Mouse (Mus musculus) forebrain, embryonic 16.5 days (tissue): ENCODE measurements around the gene Dpf3. TPM values are rescaled to one million over a fixed set of nuclear protein-coding genes. Genes with fewer than 3 reads are reported as not detected.

ENCODE experiments used
- ATAC-seq: fragments of 200-750 bp; cut with Nextera tagmentation; 2 replicates; pipeline ENCODE4 v1.8.0; 2017; ENCODE audit warnings: mild to moderate bottlenecking, moderate library complexity
- H3K27ac ChIP-seq: fragments of 300-500 bp; sonication (generic); 2 replicates; pipeline ENCODE4 v1.5.1; 2014; ENCODE audit warnings: low read length, control low read depth
- H3K27me3 ChIP-seq: fragments of 300-500 bp; sonication (generic); replicated peaks from 2 replicates; pipeline ENCODE4 v1.6.1; 2014; ENCODE audit warnings: low read length; ENCODE audit not compliant: control insufficient read depth, insufficient read depth
- H3K36me3 ChIP-seq: fragments of 300-500 bp; sonication (generic); 2 replicates; pipeline ENCODE4 v1.6.1; 2014; ENCODE audit not compliant: control insufficient read depth, insufficient read depth
- H3K4me1 ChIP-seq: fragments of 300-500 bp; sonication (generic); replicated peaks from 2 replicates; pipeline ENCODE4 v1.6.1; 2014; ENCODE audit warnings: low read length; ENCODE audit not compliant: control insufficient read depth, insufficient read depth
- H3K4me2 ChIP-seq: fragments of 300-500 bp; sonication (generic); 2 replicates; pipeline ENCODE4 v1.6.1; 2014; ENCODE audit warnings: mild to moderate bottlenecking, low read length, control low read depth
- H3K4me3 ChIP-seq: fragments of 300-500 bp; sonication (generic); replicated peaks from 2 replicates; pipeline ENCODE4 v1.5.1; 2014; ENCODE audit warnings: mild to moderate bottlenecking, low read length, control low read depth
- H3K9ac ChIP-seq: fragments of 300-500 bp; sonication (generic); replicated peaks from 2 replicates; pipeline ENCODE4 v1.6.1; 2014; ENCODE audit warnings: low read depth, low read length, control low read depth
- H3K9me3 ChIP-seq: fragments of 300-500 bp; sonication (generic); 2 replicates; pipeline ENCODE4 v1.6.1; 2016; ENCODE audit warnings: low read length; ENCODE audit not compliant: control insufficient read depth
- WGBS: fragments of 180-500 bp; shearing (Covaris S2); extraction: QIAGEN DNeasy Blood & Tissue Kit; methylation state at CpG from one replicate; pipeline ENCODE4 v1.1.7; 2014; 5-methylcytosine and 5-hydroxymethylcytosine counted together
- polyA plus RNA-seq: library from polyadenylated mRNA; unstranded; fragments of >200 nt; fragmentation: Nextera tagmentation; extraction: Ambion mirVana; gene quantifications from 2 replicates; pipeline ENCODE4 v1.2.1, GENCODE M21; 2015

Gene Dpf3
- polyA plus RNA-seq, 1 experiment from 2014 or later: 10.3 TPM

- WGBS: 78% methylated on average over 5 of the region's 5 CpGs
- Histone ChIP-seq H3K27ac (no peak overlapping the region), H3K4me1 (peaks cover 25% of the 10 kb centered on the region), H3K27me3 (no peaks in the 10 kb centered on the region), H3K4me3 (no peak overlapping the region), H3K9me3 (no peaks in the 10 kb centered on the region), H3K9ac (no peak overlapping the region), H3K4me2 (no peak overlapping the region), H3K36me3 (no peaks in the 10 kb centered on the region; the same call in 1 of the 2 replicates)
- no peak for ATAC-seq
Measured at GRCm38 (mm10) chr12:83524329-83524728, 36.8 kb upstream of the Dpf3 start.

GRCm38 (mm10) chr12:83523892-83524291 is 36.4 kb upstream of the Dpf3 start:
- Histone ChIP-seq H3K9ac (no peak overlapping the region), H3K4me2 (no peak overlapping the region), H3K36me3 (no peaks in the 10 kb centered on the region), H3K27ac (no peak overlapping the region), H3K4me1 (peaks cover 25% of the 10 kb centered on the region), H3K9me3 (no peaks in the 10 kb centered on the region), H3K27me3 (no peaks in the 10 kb centered on the region), H3K4me3 (no peak overlapping the region)
- 72% methylated on average over 4 of the region's 4 CpGs for WGBS
- ATAC-seq: no peak

- no peak for ATAC-seq
- 86% methylated on average over 6 of the region's 6 CpGs for WGBS
- H3K9me3 ChIP-seq: no peaks in the 10 kb centered on the region
- peaks cover 25% of the 10 kb centered on the region for H3K4me1 ChIP-seq
- H3K27me3 ChIP-seq: no peaks in the 10 kb centered on the region
- no peaks in the 10 kb centered on the region for H3K36me3 ChIP-seq
- H3K4me3 ChIP-seq: no peak overlapping the region
- no peak overlapping the region for H3K27ac ChIP-seq
- no peak overlapping the region for H3K4me2 ChIP-seq
- H3K9ac ChIP-seq: no peak overlapping the region
Measured at GRCm38 (mm10) chr12:83523056-83523455, 35.5 kb upstream of the Dpf3 start.

- H3K4me3 ChIP-seq: peak overlapping the region; percentile 90
- H3K4me2 ChIP-seq: peak overlapping the region; percentile 82
- ATAC-seq: no peak
- H3K4me1 ChIP-seq: peaks cover 25% of the 10 kb centered on the region
- no peak overlapping the region for H3K27ac ChIP-seq
- H3K9ac ChIP-seq: peak overlapping the region; percentile 86
- no peaks in the 10 kb centered on the region for H3K36me3 ChIP-seq
- H3K27me3 ChIP-seq: no peaks in the 10 kb centered on the region
- H3K9me3 ChIP-seq: no peaks in the 10 kb centered on the region
- WGBS: 46% methylated on average over 8 of the region's 8 CpGs
Measured at GRCm38 (mm10) chr12:83521083-83521482, 33.6 kb upstream of the Dpf3 start.

DNA sequence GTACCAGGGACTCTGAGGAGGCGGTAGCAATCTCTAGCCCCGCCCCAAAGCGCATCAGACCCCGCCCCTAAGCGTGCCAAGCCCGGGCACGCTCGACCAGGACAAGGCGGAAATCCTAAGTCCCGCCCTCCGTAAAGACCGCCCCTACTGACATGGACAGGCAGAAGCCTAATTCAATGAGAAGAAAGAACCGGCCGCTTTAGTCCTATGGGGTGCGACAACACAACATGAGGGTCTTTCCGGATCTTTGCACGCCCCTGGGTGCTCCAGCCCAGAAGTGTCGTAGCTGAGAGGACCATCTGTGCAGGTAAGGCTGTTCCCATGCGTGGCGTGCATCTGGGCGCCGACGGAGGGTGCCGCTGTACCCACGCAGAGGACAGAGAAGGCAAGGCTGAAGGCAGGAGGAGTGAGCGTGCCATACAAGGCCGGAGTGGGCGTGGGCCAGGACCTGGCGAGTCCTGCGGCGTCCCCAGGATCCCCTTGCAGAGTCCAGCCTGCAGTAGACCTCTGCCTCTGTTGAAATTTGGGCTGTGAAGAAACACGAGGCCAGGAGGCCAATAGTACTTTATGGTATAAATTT is 32.9 kb upstream of the Dpf3 start, which contains the start of gene Dcaf4:
Gene Dcaf4 (plus strand): TSS at position 156 of the 580 bp plus-strand sequence.
- Histone ChIP-seq H3K4me3 (peak within 1 kb of the TSS; percentile 90), H3K27me3 (no peaks in the 10 kb centered on the region), H3K4me1 (peaks cover 25% of the 10 kb centered on the region), H3K9ac (peak within 1 kb of the TSS; percentile 86), H3K36me3 (no peaks in the 10 kb centered on the region), H3K9me3 (no peaks in the 10 kb centered on the region), H3K27ac (peak within 1 kb of the TSS; percentile 80), H3K4me2 (peak within 1 kb of the TSS; percentile 82)
- ATAC-seq: peak; percentile 99
- under 1% methylated on average over 32 of the region's 32 CpGs for WGBS

DNA sequence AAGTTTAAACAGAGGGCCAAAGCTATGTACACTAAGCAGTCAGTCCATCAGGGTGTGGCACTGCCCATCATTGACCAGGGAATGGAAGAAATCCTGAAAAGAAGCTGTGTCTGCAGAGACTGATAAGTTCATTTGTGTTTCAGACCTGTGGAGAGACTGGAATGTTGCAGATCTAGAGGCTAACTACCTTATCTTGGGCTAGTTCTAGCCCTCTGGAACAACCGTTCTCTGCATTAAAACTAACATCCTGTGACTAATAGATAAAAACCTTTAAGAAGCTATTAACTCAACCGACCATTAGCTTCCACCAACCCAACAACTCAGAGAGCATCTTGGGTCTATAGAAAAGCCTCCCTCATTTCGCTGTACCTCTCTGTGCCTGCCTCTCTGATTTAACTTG is 30.1 kb upstream of the Dpf3 start:
- no peaks in the 10 kb centered on the region for H3K9me3 ChIP-seq
- no peak for ATAC-seq
- 90% methylated on average over 3 of the region's 3 CpGs for WGBS
- peaks cover 33% of the 10 kb centered on the region for H3K4me1 ChIP-seq
- H3K4me3 ChIP-seq: no peak overlapping the region
- no peaks in the 10 kb centered on the region for H3K27me3 ChIP-seq
- H3K9ac ChIP-seq: no peak overlapping the region
- H3K27ac ChIP-seq: no peak overlapping the region
- no peak overlapping the region for H3K4me2 ChIP-seq
- H3K36me3 ChIP-seq: no peaks in the 10 kb centered on the region

GRCm38 (mm10) chr12:83514216-83514615 is 26.7 kb upstream of the Dpf3 start:
- H3K27ac ChIP-seq: no peak overlapping the region; the same call in 1 of the 2 replicates
- no peak overlapping the region for H3K9ac ChIP-seq
- no peak overlapping the region for H3K4me3 ChIP-seq
- H3K4me1 ChIP-seq: peaks cover 18% of the 10 kb centered on the region
- peak; percentile 59; the same call in 1 of the 2 replicates for ATAC-seq
- no peaks in the 10 kb centered on the region for H3K27me3 ChIP-seq
- H3K36me3 ChIP-seq: no peaks in the 10 kb centered on the region
- H3K4me2 ChIP-seq: no peak overlapping the region
- WGBS: 10% methylated on average over 4 of the region's 4 CpGs
- H3K9me3 ChIP-seq: no peaks in the 10 kb centered on the region

- 16% methylated on average over 5 of the region's 5 CpGs for WGBS
- peaks cover 18% of the 10 kb centered on the region for H3K4me1 ChIP-seq
Measured at GRCm38 (mm10) chr12:83513185-83513584, 25.7 kb upstream of the Dpf3 start.

GRCm38 (mm10) chr12:83512783-83513182 is 25.3 kb upstream of the Dpf3 start:
- H3K4me1 ChIP-seq: peaks cover 18% of the 10 kb centered on the region
- H3K4me2 ChIP-seq: peak overlapping the region; percentile 3; the same call in 1 of the 2 replicates
- no peaks in the 10 kb centered on the region for H3K27me3 ChIP-seq
- 15% methylated on average over 4 of the region's 4 CpGs for WGBS
- H3K36me3 ChIP-seq: no peaks in the 10 kb centered on the region
- H3K4me3 ChIP-seq: no peak overlapping the region
- no peak overlapping the region for H3K9ac ChIP-seq
- H3K27ac ChIP-seq: peak overlapping the region; percentile 53; the same call in 1 of the 2 replicates
- no peaks in the 10 kb centered on the region for H3K9me3 ChIP-seq
- peak; percentile 72 for ATAC-seq

More at GRCm38 (mm10) chr12:83513185-83513584, 25.7 kb upstream of the Dpf3 start:
- Histone ChIP-seq H3K4me2 (no peak overlapping the region), H3K9me3 (no peaks in the 10 kb centered on the region), H3K27me3 (no peaks in the 10 kb centered on the region), H3K36me3 (no peaks in the 10 kb centered on the region), H3K9ac (no peak overlapping the region), H3K27ac (peak overlapping the region; percentile 53; the same call in 1 of the 2 replicates), H3K4me3 (no peak overlapping the region)
- ATAC-seq: peak; percentile 78
